34 mouse cellular contexts compared by ENCODE assay signal in genomic region chr2:103321638-103322037, GRCm38 (mm10). TPM values are rescaled to one million over a fixed set of nuclear protein-coding genes. Genes with fewer than 3 reads are reported as not detected.
A peak's percentile ranks its signal among the peaks of the same experiment; 100 is the strongest.
DNase-seq lines count a peak whose midpoint lies in the region; ATAC-seq and TF ChIP-seq lines count a peak whose summit lies in the region.
"Had no signal": no experiment of that assay in that cellular context is flagged by ENCODE, and none has a peak within 500 bp of the region (broad histone marks: within the 10 kb centered on the region; RNA-seq: fewer than 3 reads in every experiment).

No protein-coding gene starts in this region.

- H3K9me3 ChIP-seq in G1E (replicated peaks) (no peaks in the 10 kb centered on the region), MEL (replicated peaks; ENCODE audit: insufficient read depth, low read length) (no peaks in the 10 kb centered on the region)
- H3K9me3 ChIP-seq in liver, embryonic 12.5 days (replicated peaks), result no peaks in the 10 kb centered on the region
- no peaks in the 10 kb centered on the region for H3K9me3 ChIP-seq in liver, postnatal 0 days (ENCODE audit: low read length)
- no peaks in the 10 kb centered on the region for H3K9me3 ChIP-seq in forebrain, embryonic 14.5 days (replicated peaks; ENCODE audit: control insufficient read depth, low read length)
- H3K9me3 ChIP-seq: embryonic facial prominence, embryonic 13.5 days; heart, embryonic 10.5 days; heart, embryonic 15.5 days; limb, embryonic 13.5 days; midbrain, embryonic 13.5 days; neural tube, embryonic 13.5 days had no signal

- peak; percentile 47 for ATAC-seq in G1E (ENCODE audit: extremely low read depth, insufficient number of reproducible peaks, low FRiP score, poor library complexity, severe bottlenecking)
- ATAC-seq in liver, embryonic 12.5 days, result peak; percentile 87
- ATAC-seq in liver, postnatal 0 days, result 0 out of 2 replicates have a peak, but pooled peaks have one; percentile 19
- ATAC-seq in forebrain, embryonic 14.5 days, result no peak
- ATAC-seq: forebrain, postnatal 0 days; hindbrain, embryonic 16.5 days; midbrain, embryonic 13.5 days had no signal

- H3K36me3 ChIP-seq in G1E (replicated peaks), result no peaks in the 10 kb centered on the region
- H3K36me3 ChIP-seq in MEL (ENCODE audit: control insufficient read depth in 1 of 2, insufficient read depth in 2 of 2, low read length in 2 of 2), result peaks cover 0 to 26% of the 10 kb centered on the region in 2 experiments; a peak in 2 of 4 replicates
- H3K36me3 ChIP-seq in liver, embryonic 12.5 days, result no peaks in the 10 kb centered on the region
- H3K36me3 ChIP-seq in liver, postnatal 0 days (replicated peaks; ENCODE audit: insufficient read depth, low read length), result no peaks in the 10 kb centered on the region
- H3K36me3 ChIP-seq in forebrain, embryonic 14.5 days (ENCODE audit: control insufficient read depth, insufficient read depth, low read length), result no peaks in the 10 kb centered on the region
- H3K36me3 ChIP-seq: embryonic facial prominence, embryonic 13.5 days; heart, embryonic 10.5 days; heart, embryonic 15.5 days; limb, embryonic 13.5 days; midbrain, embryonic 13.5 days; neural tube, embryonic 13.5 days had no signal

- TF ChIP-seq CTCF in G1E (IDR thresholded peaks at IDR 0.05; ENCODE audit: low read depth, low read length), result no peak
- no peak for TF ChIP-seq CTCF in MEL (IDR thresholded peaks at IDR 0.05 in 2 of 3, conservative IDR thresholded peaks at IDR 0.05 in 1 of 3; ENCODE audit: control insufficient read depth in 1 of 3, insufficient read depth in 1 of 3, low read depth in 2 of 3, low read length in 3 of 3, poor library complexity in 1 of 3, severe bottlenecking in 1 of 3)
- no peak for TF ChIP-seq CTCF in liver, postnatal 0 days (IDR thresholded peaks at IDR 0.05; ENCODE audit: low read depth)

- no peaks in the 10 kb centered on the region for H3K79me2 ChIP-seq in MEL (ENCODE audit: control insufficient read depth, insufficient read depth, low read length, poor library complexity)

- peak; percentile 90 to 92 for TF ChIP-seq EP300 in MEL (IDR thresholded peaks at IDR 0.05; ENCODE audit: low read depth in 1 of 2, low read length in 2 of 2)
- peak; percentile 76 for TF ChIP-seq EP300 in liver, postnatal 0 days (IDR thresholded peaks at IDR 0.05; ENCODE audit: low read depth)

- H3K4me1 ChIP-seq in G1E (ENCODE audit: insufficient read depth, low read depth, low read length) (peaks cover 73% of the 10 kb centered on the region), MEL (ENCODE audit: control insufficient read depth in 1 of 2, insufficient read depth in 2 of 2, low read length in 2 of 2) (peaks cover 19 to 29% of the 10 kb centered on the region in 2 experiments)
- H3K4me1 ChIP-seq in liver, embryonic 12.5 days, result peaks cover 57% of the 10 kb centered on the region
- H3K4me1 ChIP-seq in liver, postnatal 0 days (ENCODE audit: insufficient read depth), result peaks cover 6% of the 10 kb centered on the region
- H3K4me1 ChIP-seq in forebrain, embryonic 14.5 days (ENCODE audit: control insufficient read depth, insufficient read depth, low read length), result no peaks in the 10 kb centered on the region
- H3K4me1 ChIP-seq: embryonic facial prominence, embryonic 13.5 days; limb, embryonic 13.5 days; midbrain, embryonic 13.5 days; neural tube, embryonic 13.5 days had no signal

- H3K27ac ChIP-seq in MEL (ENCODE audit: control insufficient read depth, low read depth, low read length), result peak overlapping the region; percentile 65
- H3K27ac ChIP-seq in liver, embryonic 12.5 days, result peak overlapping the region; percentile 69
- H3K27ac ChIP-seq in liver, postnatal 0 days (ENCODE audit: low read depth), result no peak overlapping the region
- no peak overlapping the region for H3K27ac ChIP-seq in forebrain, embryonic 14.5 days (ENCODE audit: low read depth, low read length)
- H3K27ac ChIP-seq: embryonic facial prominence, embryonic 13.5 days; heart, embryonic 10.5 days; heart, embryonic 15.5 days; left cerebral cortex, adult 2 months; limb, embryonic 13.5 days; midbrain, embryonic 13.5 days; neural tube, embryonic 13.5 days had no signal

- H3K4me2 ChIP-seq in liver, embryonic 12.5 days, result peak overlapping the region; percentile 23
- H3K4me2 ChIP-seq in liver, postnatal 0 days (ENCODE audit: low read depth, low read length), result no peak overlapping the region
- no peak overlapping the region for H3K4me2 ChIP-seq in forebrain, embryonic 14.5 days (ENCODE audit: low read length)
- H3K4me2 ChIP-seq: embryonic facial prominence, embryonic 13.5 days; heart, embryonic 15.5 days; limb, embryonic 13.5 days; midbrain, embryonic 13.5 days; neural tube, embryonic 13.5 days had no signal

- H3K4me3 ChIP-seq in G1E (ENCODE audit: low read depth, low read length), result no peak overlapping the region
- no peak overlapping the region for H3K4me3 ChIP-seq in MEL (ENCODE audit: control insufficient read depth in 1 of 2, insufficient read depth in 1 of 2, low read depth in 2 of 2, low read length in 2 of 2)
- no peak overlapping the region for H3K4me3 ChIP-seq in liver, embryonic 12.5 days
- no peak overlapping the region for H3K4me3 ChIP-seq in liver, postnatal 0 days (ENCODE audit: low read depth, low read length)
- H3K4me3 ChIP-seq in forebrain, embryonic 14.5 days (ENCODE audit: low read depth, low read length), result no peak overlapping the region
- H3K4me3 ChIP-seq: embryonic facial prominence, embryonic 13.5 days; heart, embryonic 10.5 days; heart, embryonic 15.5 days; left cerebral cortex, adult 2 months; limb, embryonic 13.5 days; midbrain, embryonic 13.5 days; neural tube, embryonic 13.5 days had no signal

- TF ChIP-seq POLR2A in MEL (IDR thresholded peaks at IDR 0.05; ENCODE audit: control insufficient read depth in 1 of 2, insufficient read depth in 1 of 2, low read depth in 1 of 2, low read length in 2 of 2, poor library complexity in 1 of 2), result no peak

- DNase-seq in G1E (ENCODE audit: low spot score) (no peak), MEL (ENCODE audit: low read depth, low spot score) (peak; percentile 84)
- DNase-seq in liver, postnatal 0 days, result no peak
- no peak for DNase-seq in lung, postnatal 4 days
- no peak for DNase-seq in kidney, adult 8-10 months
- DNase-seq in forebrain, embryonic 14.5 days (ENCODE audit: low spot score), result no peak
- DNase-seq: adrenal gland, adult 2 months; B cell, adult 2 months; cerebellum, adult 11 months; cerebellum, adult 9-11 months; forebrain, postnatal 0 days; gastrocnemius, postnatal 10 days; kidney, postnatal 14 days; lung, adult 2 months; lung, postnatal 10 days; right cerebral cortex, postnatal 4 days; thymus, adult 2 months; thymus, postnatal 36 days had no signal

- no peak overlapping the region for H3K9ac ChIP-seq in MEL (ENCODE audit: control insufficient read depth, low read depth, low read length, poor library complexity, severe bottlenecking)
- no peak overlapping the region for H3K9ac ChIP-seq in liver, embryonic 12.5 days
- H3K9ac ChIP-seq in liver, postnatal 0 days (replicated peaks), result no peak overlapping the region
- H3K9ac ChIP-seq in forebrain, embryonic 14.5 days (ENCODE audit: low read length), result no peak overlapping the region
- H3K9ac ChIP-seq: embryonic facial prominence, embryonic 13.5 days; forebrain, postnatal 0 days; heart, embryonic 15.5 days; limb, embryonic 13.5 days; midbrain, embryonic 13.5 days; neural tube, embryonic 13.5 days had no signal

- no peak for TF ChIP-seq RAD21 in MEL (IDR thresholded peaks at IDR 0.05; ENCODE audit: low read depth, low read length)

- peaks cover 9% of the 10 kb centered on the region; the same call in 1 of the 2 replicates for H3K27me3 ChIP-seq in G1E (ENCODE audit: insufficient read depth, low read length)
- H3K27me3 ChIP-seq in MEL (ENCODE audit: control insufficient read depth in 1 of 2, insufficient read depth in 2 of 2, low read length in 2 of 2), result no peaks in the 10 kb centered on the region; a peak in 1 of 4 replicates
- no peaks in the 10 kb centered on the region for H3K27me3 ChIP-seq in liver, embryonic 12.5 days (replicated peaks)
- H3K27me3 ChIP-seq in liver, postnatal 0 days (ENCODE audit: insufficient read depth, low read length), result no peaks in the 10 kb centered on the region
- no peaks in the 10 kb centered on the region for H3K27me3 ChIP-seq in forebrain, embryonic 14.5 days (replicated peaks; ENCODE audit: control insufficient read depth, insufficient read depth, low read length)
- H3K27me3 ChIP-seq: CH12.LX; embryonic facial prominence, embryonic 13.5 days; midbrain, embryonic 13.5 days; neural tube, embryonic 13.5 days had no signal

- 34% methylated on average over 4 of the region's 4 CpGs for WGBS in liver, embryonic 12.5 days (ENCODE audit: insufficient replicate concordance)
- 56% methylated on average over 4 of the region's 4 CpGs for WGBS in liver, postnatal 0 days (ENCODE audit: insufficient replicate concordance)
- 94% methylated on average over 4 of the region's 4 CpGs for WGBS in forebrain, embryonic 14.5 days

TF ChIP-seq in MEL, 35 proteins besides CTCF, POLR2A, EP300 and RAD21 (continues in another document):
- TF ChIP-seq TAL1 (IDR thresholded peaks at IDR 0.05; ENCODE audit: low read length) (peak; percentile 30; the same call in 1 of the 2 replicates), MXI1 (IDR thresholded peaks at IDR 0.05; ENCODE audit: low read depth, low read length) (0 out of 2 replicates have a peak, but pooled peaks have one; percentile 20), SIN3A (IDR thresholded peaks at IDR 0.05; ENCODE audit: low read length) (peak; percentile 55), MAFK (IDR thresholded peaks at IDR 0.05; ENCODE audit: borderline replicate concordance, low read depth, low read length) (peak; percentile 51; the same call in 1 of the 2 replicates), JUND (IDR thresholded peaks at IDR 0.05; ENCODE audit: low read depth, low read length) (0 out of 2 replicates have a peak, but pooled peaks have one; percentile 30), RCOR1 (IDR thresholded peaks at IDR 0.05; ENCODE audit: low read depth, low read length) (peak; percentile 77), HCFC1 (IDR thresholded peaks at IDR 0.05; ENCODE audit: low read depth, low read length) (no peak), ETS1 (IDR thresholded peaks at IDR 0.05; ENCODE audit: low read depth, low read length) (peak; percentile 84), ZKSCAN1 (IDR thresholded peaks at IDR 0.05; ENCODE audit: low read depth, low read length) (no peak), MYC (IDR thresholded peaks at IDR 0.05; ENCODE audit: low read depth, low read length) (peak; percentile 35; the same call in 1 of the 2 replicates), TCF12 (IDR thresholded peaks at IDR 0.05; ENCODE audit: low read depth, low read length) (peak; percentile 93)

RNA-seq across cellular contexts. Expression of gene Ehf, which starts 18.6 kb away (rescaled TPM):
- total RNA-seq in G1E (2014; fragmentation: Nextera tagmentation) (15.6 and 21.1 TPM in 2 replicates), G1E (2017) (0.64 and 0.98 TPM in 2 replicates), MEL (2012; rRNA removed) (not detected in 2 replicates)
- polyA plus RNA-seq in G1E (2012) (0.14 and 0.15 TPM in 2 replicates), MEL (2012; ENCODE audit: insufficient read depth in 1 of 2, insufficient read length in 2 of 2, low read depth in 1 of 2, low replicate concordance in 2 of 2, missing spikeins in 1 of 2) (not detected)
- 0.16 and 0.23 TPM in 2 replicates for polyA plus RNA-seq in liver, embryonic 12.5 days (2016; fragmentation: Nextera tagmentation; extraction: Ambion mirVana)
- polyA plus RNA-seq in liver, postnatal 0 days (2015; fragmentation: Nextera tagmentation; extraction: Ambion mirVana), result 0.15 and 0.26 TPM in 2 replicates
- 0.09 TPM in 1 of 2 replicates, not detected in the other for polyA plus RNA-seq in forebrain, embryonic 14.5 days (2014; fragmentation: Nextera tagmentation; extraction: Ambion mirVana)
- total RNA-seq: common myeloid progenitor, adult 5-6 weeks; gastrocnemius, postnatal 10 days; heart, postnatal 25 days; layer of hippocampus, adult 18-20 months; layer of hippocampus, postnatal 14 days had no signal
- polyA plus RNA-seq: forebrain, embryonic 11.5 days; heart, embryonic 10.5 days; hindbrain, embryonic 11.5 days had no signal

Comparison
In these comparisons a context has a peak if more than half of its experiments do, and no peak if none do; other contexts are left out.
1. H3K27ac ChIP-seq: peak in MEL (single experiment) and liver, embryonic 12.5 days (single experiment); none in liver, postnatal 0 days (single experiment) and forebrain, embryonic 14.5 days (single experiment).